Mouse (Mus musculus): ENCODE data around the gene Atg10.

Atg10 gene

DNA sequence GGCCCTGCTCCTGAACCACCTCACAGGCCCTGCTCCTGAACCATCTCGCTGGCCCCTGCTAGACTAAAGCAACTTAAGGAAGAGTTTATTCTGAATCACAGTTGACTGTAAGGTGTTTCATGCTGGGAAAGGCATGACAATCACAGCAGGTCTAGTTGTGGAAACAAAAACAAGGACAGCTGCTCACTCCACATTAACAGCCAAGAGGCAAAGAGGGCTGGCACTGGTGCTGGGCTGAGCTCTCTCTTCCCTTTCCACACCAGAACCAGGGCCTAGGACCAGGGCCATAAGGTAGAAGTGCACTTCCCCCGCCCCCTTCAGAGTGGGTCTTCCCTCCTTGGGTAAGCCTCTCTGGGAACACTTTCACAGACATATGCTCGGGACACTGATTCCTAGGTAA, 48.4 kb downstream of the Atg10 start:
- in situ Hi-C loops (cut with MseI, MboI): no loop called here

DNA sequence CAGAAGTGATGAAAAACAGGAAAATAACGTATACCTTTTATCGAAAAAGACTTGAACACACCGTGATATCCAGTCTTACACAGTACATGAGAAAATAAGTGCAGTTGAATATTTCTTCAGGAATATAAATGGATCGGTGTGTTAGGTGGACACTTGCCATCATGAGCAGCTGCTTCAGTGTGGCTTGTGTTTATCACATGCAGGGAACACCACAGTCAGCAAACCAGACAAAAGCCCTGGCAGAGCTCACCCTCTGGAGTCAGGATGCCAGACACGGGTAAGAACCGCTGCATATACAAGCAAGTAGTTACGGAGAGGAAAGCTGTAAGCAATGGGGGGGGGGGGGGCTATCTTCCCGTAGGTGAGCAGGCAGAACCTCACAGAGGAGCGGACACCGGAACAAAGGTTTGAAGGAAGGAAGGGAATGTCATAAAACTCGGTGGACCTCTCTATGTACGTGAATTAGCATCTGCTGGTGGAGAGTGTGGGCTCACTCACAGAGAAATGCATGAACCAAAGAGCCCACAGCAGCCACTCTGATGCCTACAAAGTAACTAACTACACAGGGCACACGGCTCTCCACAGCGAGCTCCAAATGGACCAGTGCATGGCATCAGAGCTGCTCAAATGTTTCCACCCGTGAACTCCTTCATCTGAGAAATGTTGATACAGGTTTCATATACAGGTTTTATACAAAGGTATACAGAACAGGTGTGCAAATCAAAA, 51.8 kb downstream of the Atg10 start:
- in situ Hi-C loops (cut with MseI, MboI): no loop called here

DNA sequence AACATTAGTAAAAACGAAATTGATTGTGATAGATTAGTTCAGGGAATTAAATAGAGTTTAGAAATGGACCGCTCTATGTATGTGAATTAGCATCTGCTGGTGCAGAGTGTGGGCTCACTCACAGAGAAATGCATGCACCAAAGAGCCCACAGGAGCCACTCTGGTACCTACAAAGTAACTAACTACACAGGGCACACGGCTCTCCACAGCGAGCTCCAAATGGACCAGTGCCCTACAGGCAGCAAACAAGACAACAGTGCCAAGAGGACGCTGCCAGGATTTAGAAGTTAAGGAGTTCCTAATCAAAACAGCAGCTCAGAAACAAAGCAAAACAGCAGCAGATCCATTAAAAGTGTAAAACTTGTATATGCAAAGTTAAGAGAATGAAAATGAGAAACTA, 52.6 kb downstream of the Atg10 start:
- in situ Hi-C loops (cut with MseI, MboI): no loop called here

DNA sequence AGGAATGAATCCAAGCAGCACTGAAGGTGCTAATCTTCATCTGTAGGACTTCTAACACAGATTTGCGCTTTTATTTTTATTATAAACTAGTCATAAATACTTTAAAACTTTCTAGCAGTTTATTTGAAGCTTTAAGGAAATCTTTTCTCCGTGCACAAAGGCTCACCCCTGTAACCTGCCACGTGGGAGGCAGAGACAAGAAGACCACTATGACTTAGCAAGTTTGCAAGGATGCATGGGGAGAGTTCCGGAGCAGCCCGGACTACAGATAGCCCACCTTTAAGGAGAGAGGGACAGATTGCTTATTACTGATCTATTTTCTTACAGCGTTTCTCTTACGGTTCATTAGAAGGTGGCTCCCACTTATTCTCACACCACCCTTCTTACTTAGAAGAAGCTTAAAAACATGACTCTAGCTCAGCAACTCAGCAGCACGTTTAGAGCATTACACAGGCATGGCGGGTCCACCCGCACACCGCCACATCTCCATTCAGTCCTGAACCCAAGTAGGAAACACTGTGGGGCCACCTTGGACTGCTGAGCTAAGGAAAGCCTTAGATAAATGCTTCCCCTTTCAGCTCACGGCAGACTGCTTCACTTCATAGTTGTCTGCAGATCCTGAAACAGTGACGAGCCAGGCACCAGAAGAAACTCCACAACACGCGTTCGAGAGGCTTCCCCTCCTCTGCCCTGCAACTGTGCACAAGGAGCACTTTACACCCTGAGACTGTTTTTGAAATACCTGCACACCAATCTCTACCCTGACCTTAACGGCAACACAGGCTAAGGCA, 54.0 kb downstream of the Atg10 start:
- in situ Hi-C loops (cut with MseI, MboI): no loop called here

DNA sequence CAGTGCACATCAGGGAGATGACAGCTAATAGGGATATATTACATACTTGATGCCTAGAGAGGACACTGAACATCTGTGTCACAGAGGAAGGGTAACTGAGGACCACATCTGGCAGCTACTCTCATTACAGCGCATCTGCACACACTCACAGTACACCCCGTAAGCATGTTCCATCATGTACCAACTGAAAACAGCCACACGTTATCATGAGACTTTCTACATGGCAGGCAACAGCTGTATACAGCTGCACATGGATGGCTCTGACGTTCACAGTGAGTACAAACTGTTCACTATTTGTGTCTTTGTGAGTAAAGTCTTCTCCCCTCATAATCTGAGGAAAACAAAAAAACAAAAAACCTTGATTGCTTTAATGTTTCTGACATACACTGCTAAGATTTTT, 55.3 kb downstream of the Atg10 start:
- in situ Hi-C loops (cut with MseI, MboI): no loop called here

DNA sequence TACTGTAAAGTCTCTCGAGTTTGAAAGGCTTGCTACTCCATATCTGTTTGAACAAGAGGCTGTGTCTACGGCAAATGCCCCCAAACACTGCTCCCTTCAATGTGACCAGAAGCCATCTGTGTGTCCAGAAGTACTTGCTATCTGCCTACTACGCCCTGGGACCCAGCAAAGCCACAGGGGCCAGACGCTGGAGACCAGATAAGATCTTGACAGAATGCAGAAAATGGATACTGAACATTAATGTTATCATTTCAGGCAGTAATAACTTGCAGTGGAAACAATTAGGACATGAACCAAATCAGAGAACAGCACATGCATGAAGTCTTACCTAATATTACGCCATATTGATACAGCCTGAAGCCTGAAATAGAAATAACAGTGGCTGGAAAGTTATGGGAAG, 56.2 kb downstream of the Atg10 start:
- in situ Hi-C loops (cut with MseI, MboI): no loop called here

DNA sequence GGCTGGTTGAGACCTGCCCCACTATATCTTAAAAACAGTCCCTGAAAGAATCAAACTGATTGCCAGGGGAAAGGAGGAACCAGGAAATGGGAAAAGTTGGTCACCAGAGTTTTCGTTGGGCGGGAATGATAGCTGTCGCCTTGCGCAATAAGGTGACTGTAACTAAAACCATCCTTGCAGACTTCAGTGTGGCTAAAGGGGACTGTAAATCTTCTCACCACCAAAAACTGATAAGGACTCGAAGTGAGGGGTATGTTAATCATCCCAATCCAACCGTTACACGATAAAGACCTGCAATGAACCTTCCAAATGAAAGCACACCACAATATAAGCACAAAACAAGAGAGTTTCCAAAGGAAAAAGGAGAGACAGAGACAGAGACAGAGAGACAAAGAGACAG, 57.5 kb downstream of the Atg10 start:
- in situ Hi-C loops (cut with MseI, MboI): no loop called here

DNA sequence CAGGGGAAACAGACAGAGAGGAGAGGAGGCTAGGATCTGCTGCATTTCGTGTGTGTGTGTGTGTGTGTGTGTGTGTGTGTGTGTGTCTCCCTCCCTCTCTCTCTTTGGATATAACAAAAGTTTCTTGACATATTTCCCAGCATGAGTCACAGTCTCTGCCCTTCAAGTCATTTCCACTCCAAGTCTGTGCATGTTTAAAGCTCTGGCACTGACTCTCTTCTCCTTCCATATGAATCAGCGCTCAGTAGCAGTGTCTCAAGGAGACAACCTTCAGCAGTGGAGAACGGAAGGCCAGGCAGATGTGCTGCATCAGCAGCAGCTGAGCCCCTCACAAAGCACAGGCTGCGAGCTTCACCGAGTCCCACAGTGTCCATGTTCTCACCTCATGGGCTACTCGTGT, 58.6 kb downstream of the Atg10 start:
- in situ Hi-C loops (cut with MseI, MboI): no loop called here

DNA sequence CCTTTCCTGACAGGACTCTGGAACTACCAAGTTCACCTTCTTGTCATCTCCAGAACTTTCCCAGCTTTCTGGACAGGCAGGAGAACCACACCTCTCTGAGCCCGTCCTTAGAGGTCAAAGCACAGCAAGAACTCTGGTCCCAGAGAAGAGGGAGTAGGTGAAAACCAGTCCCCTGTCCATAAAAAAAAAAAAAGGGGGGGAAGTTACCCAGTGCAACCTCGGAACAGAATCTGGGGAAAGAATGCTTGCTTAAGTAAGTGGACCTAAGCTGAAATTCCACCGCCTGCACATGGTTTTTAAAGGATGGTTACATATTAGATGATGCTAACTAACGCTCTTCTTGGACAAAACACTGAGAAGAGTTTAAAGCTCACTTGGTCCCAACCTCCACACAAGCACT, 60.5 kb downstream of the Atg10 start:
- in situ Hi-C loops (cut with MseI, MboI): no loop called here

DNA sequence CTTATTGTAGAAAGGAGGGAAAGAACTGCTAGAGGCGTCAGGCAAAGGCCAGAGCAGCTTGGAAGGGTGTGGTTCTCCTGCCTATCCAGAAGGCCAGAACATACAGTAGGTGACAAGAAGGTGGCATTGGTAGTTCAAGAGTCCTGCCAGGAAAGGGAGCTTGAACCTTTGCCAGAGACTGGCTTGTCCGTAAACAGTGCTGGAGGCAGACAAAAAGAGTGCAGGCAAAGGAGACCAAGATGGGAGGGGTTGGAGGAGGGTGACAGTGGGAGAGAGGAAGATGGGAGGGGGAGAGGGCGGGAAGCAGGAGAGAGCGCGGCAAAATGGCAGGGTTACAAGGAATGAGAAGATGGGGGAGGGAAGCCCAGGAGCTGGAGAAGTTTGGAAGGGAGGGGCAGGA, 61.3 kb downstream of the Atg10 start:
- in situ Hi-C loops (cut with MseI, MboI): no loop called here

DNA sequence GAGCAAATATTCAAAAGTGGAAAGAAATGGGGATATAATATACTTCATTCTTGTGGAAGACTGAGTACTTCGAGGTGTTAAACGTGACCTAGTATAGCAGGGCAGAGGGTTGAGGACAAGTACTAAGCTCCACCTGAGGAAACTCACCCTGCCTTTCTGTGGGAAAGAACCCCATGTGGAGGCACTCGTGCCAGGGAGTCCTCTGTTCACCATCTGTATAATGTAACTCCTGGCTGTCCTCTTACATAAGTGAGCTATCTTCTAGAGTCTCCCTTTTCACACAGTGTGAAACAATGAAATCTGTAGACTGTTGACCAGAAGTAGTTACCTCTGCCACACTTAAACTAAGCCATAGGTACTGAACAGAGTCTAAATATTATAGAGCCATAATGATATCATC, 63.2 kb downstream of the Atg10 start:
- in situ Hi-C loops (cut with MseI, MboI): no loop called here

DNA sequence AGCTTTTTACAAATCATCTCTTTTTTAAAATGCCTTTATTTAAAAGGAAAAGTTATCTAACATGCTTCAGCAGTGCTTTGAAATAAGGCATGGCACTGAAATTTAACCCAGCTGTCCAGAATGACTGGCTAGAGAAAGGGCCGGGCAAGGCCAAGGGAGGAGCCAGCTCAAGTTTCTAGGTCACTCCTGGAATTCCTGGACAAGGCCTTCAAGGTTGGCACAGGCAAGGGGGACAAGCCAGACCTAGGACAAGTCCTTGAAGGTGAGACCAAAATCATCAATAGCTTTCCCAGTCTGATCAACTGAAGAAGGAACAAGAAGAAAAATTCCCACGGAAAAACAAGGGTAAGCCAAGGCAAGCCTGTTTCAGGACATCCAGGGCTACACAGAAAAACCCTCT, 63.9 kb downstream of the Atg10 start:
- in situ Hi-C loops (cut with MseI, MboI): no loop called here

DNA sequence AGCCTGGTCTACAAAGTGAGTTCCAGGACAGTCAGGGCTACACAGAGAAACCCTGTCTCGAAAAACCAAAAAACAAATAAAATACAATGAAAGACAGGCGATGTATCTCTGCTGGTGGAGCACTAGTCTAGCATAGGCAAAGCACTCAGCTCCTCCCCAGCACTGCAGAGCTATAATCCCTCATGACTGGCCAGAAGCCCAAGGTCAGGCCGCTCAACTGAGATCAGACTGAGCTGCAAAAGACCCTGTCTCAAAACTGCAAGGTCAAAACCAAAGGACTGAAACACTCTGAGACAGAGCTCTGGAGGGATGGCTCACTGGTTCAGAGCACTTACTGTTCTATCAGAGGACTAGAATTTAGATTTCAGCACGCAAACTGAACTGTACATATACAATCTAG, 65.8 kb downstream of the Atg10 start:
- in situ Hi-C loops (cut with MseI, MboI): no loop called here

DNA sequence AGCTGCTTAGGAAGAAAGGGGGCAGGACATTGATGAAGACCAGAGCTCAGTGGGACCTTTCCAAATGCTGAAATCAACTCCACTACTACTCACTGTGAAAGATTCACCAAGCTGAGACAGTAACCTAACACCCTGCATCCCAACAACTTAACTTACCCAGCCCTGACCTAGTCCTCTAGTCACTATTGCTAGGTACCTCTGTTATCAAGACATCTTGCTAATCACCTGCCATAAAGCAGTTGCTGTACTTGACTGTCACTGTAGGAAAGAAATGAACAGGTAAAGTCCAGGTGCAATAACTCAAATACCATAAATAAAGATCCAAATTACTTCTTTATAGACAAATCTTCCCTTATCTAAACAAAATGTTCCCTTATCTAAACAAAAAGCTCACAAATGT, 66.3 kb downstream of the Atg10 start:
- in situ Hi-C loops (cut with MseI, MboI): no loop called here

DNA sequence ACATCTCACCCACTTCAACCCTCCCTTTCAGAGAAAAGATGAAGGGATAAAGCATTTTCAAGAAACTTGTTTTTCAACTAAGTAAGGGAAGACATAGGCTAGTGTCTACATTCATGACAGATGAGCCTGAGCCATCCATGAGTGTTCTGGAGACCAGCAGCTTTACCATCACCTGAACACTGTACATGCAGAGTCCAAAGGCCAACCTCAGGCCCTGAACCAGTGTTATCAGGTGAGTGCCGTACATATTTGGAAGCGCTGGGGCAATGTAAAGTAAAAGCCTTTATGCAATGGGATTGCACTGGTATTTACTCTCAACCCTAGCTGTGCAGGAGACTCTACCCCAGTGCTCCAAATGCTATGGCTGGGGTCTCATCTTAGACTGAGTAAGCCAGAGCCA, 66.8 kb downstream of the Atg10 start:
- in situ Hi-C loops (cut with MseI, MboI): no loop called here

DNA sequence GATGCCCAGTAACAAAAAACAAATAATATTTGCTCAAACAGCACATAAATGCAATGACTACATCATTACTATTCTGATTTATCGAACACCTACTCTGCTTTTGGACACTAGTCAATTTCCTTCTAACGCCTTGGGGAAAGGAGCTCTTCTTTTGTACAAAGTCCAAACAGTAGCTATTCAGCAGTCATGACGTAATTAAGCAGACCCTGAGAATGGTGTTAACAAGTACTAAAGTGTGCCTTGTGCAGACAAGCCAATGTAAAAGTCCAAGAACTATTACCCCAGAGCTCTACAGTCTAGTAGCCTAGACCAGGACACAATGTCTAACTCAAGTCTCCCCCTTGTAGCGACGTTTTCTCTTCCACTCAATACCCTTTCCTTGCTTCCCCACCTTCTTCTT, 67.5 kb downstream of the Atg10 start:
- in situ Hi-C loops (cut with MseI, MboI): no loop called here

DNA sequence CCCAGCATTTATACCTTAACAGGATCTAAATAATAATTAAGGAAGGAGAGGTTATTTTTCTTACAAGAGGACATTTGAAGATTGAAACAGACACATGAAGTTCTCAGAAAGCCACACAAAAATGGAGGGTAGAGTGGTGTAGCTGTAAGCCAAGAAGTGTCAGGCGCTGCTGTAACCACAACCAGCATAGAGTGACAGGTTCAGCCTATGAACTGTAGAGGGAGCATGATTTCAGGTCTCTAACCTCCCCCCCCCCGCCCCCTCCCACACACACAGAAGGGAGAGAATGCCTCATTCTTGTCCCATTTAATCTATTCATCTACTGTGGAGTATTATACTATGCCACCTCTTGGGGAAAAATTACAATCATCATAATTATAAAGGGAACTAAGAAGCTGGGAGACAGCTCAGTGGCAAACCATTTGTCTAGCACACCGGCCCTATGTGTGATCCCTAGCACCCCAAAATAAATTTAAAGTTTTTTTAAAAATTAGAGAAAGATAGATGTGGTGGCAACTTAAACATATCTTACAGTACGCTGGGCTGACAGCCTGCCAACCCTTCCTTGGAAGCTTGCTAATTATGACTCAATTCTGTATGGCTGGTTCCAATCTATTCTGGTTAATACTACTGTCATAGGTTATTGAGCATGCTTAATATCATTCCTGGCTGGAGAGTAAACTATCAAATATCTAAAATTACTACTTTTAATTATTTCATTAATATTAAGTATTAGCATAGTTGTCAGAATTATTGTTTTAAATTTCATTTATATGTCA, 68.2 kb downstream of the Atg10 start:
- in situ Hi-C loops (cut with MseI, MboI): no loop called here

DNA sequence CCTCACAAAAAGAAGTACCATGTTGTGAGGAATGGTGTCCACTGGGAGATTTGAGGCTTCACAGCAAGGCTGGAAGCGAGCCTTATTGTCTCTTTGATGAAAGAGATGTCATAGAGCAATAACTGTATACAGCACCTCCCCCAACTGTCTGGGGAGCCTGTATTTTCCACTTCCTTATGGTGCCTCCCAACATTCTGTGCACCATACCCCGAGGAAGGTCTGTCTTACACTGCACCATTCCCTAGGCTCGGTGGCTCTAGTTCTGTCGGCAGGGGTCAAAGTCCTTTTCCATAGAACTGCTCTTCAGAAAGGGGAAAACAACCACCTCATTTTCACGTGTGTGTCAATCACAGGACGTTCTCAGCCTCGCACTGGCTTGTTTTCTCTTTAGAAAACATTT, 69.1 kb downstream of the Atg10 start:
- in situ Hi-C loops (cut with MseI, MboI): no loop called here

DNA sequence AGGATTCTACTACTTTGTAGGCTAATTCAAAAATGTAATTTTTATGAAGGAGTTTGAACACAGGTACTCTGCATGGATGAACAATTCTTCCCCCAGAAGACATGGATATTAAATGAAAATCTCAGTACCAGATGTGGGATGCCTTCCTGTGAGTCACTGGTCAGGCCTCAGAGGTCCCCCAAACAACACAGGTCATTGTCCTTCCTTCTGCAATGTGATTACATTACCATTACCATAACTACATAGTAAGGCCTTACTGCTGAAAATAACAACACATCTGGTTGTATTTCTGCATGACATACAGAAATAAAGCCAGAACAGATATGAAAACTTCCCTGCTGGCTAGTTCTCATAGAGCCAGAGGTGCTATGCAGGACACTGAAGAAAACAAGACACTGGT, 87.4 kb downstream of the Atg10 start:
- in situ Hi-C loops (cut with MseI, MboI): no loop called here

DNA sequence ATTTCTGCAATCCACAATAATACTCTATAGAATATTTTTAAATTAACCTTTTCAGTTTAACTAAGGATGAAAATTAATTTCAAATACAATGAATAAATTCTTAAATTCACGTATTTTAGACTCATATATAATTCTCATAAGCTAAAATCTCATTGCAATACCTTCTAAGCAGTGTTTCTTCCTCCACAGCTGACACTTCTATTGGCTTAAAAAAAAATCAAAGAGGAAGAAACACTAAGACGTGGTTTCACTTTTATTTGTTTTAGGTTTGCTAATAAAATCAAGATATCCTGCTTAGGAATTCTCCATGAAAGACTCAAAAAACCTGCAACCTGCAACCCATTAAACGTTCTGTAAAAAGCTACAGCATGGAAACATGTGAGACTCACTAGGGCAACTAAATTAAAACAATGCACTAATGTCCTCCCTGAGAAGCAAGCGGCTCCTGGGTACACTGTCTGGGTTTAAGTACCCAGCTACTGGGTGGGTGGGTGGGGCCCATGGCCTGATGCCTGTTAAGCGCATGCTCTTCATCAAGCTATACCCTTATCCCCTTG, 90.4 kb downstream of the Atg10 start:
- in situ Hi-C loops (cut with MseI, MboI): no loop called here

DNA sequence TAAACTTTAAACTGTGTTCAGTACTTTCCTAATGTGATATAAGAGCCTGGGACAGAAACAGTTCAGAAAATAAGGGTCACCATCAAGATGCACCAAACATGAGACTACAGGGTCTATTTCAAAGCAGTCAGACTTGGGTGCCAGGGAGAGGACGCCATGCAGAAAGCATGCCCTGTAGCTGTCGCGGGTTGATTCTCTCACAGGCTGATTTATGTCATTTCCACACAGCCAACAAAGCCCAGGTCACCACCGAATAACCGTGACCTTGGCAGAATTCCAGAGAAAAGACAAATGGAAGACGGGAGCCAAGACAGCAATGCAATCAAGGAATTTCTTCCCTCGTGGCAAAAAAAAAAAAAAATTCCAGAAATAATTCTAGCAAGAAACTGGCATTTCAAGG, 94.7 kb downstream of the Atg10 start:
- in situ Hi-C loops (cut with MseI, MboI): no loop called here

DNA sequence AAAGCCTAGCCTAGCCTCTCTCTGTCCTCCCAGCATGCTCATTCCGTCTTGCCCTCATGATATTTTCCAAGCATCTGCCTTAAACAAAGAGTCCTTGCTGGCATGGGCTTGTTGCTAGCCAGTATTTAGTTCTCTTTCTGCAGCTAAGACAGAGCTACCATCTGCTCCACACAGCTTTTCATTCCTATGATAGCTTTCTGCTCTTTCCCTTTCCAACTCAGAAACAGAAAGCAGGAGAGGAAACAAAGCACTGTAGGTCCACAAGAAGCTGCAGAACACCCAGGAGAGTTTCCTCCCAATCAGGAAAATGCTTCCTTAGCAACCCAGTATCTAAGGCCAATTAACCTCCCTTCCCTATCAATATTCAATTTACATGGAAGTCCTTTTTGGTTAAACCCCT, 95.2 kb downstream of the Atg10 start:
- in situ Hi-C loops (cut with MseI, MboI): no loop called here
